Mouse (Mus musculus) cerebellum, adult 11 months (tissue): ENCODE results near the gene Neu2.
A peak's percentile ranks its signal among the peaks of the same experiment; 100 is the strongest.

Experiments
- DNase-seq: peaks from one replicate; pipeline ENCODE4 v3.0.0; 2022

Neu2 gene

GRCm38 (mm10) chr1:87541614-87542013 is 31.9 kb downstream of the Neu2 start:
- DNase-seq = peak; percentile 8

GRCm38 (mm10) chr1:87551008-87551407 is 41.3 kb downstream of the Neu2 start:
- DNase-seq = no peak

GRCm38 (mm10) chr1:87553586-87553985 is 43.9 kb downstream of the Neu2 start:
- DNase-seq = no peak

- no peak for DNase-seq
Measured at GRCm38 (mm10) chr1:87562967-87563366, 53.3 kb downstream of the Neu2 start.

- DNase-seq = no peak
Measured at GRCm38 (mm10) chr1:87565760-87566159, 56.1 kb downstream of the Neu2 start.

GRCm38 (mm10) chr1:87568398-87568797 is 58.7 kb downstream of the Neu2 start:
- no peak for DNase-seq

GRCm38 (mm10) chr1:87573261-87573660 is 63.6 kb downstream of the Neu2 start:
- no peak for DNase-seq

GRCm38 (mm10) chr1:87573800-87574215 is 64.1 kb downstream of the Neu2 start, which contains the start of gene Ngef:
Gene Ngef (minus strand): TSS chr1:87573870.
- DNase-seq = no peak

- DNase-seq = no peak
Measured at GRCm38 (mm10) chr1:87574353-87574752, 64.7 kb downstream of the Neu2 start.

GRCm38 (mm10) chr1:87574785-87575184 is 65.1 kb downstream of the Neu2 start:
- DNase-seq = peak; percentile 12

- no peak for DNase-seq
Measured at GRCm38 (mm10) chr1:87578965-87579364, 69.3 kb downstream of the Neu2 start.

- no peak for DNase-seq
Measured at GRCm38 (mm10) chr1:87580824-87581223, 71.1 kb downstream of the Neu2 start.

- no peak for DNase-seq
Measured at GRCm38 (mm10) chr1:87589162-87589561, 79.5 kb downstream of the Neu2 start.

GRCm38 (mm10) chr1:87589980-87590379 is 80.3 kb downstream of the Neu2 start:
- DNase-seq = no peak

GRCm38 (mm10) chr1:87594261-87594660 is 84.6 kb downstream of the Neu2 start:
- DNase-seq = peak; percentile 16

- DNase-seq = no peak
Measured at GRCm38 (mm10) chr1:87594671-87595070, 85.0 kb downstream of the Neu2 start.

GRCm38 (mm10) chr1:87600533-87600932 is 90.8 kb downstream of the Neu2 start:
- DNase-seq = no peak

GRCm38 (mm10) chr1:87601801-87602200 is 92.1 kb downstream of the Neu2 start:
- no peak for DNase-seq

GRCm38 (mm10) chr1:87603389-87603788 is 93.7 kb downstream of the Neu2 start:
- no peak for DNase-seq

- no peak for DNase-seq
Measured at GRCm38 (mm10) chr1:87605296-87605695, 95.6 kb downstream of the Neu2 start.

GRCm38 (mm10) chr1:87607385-87608091 is 97.8 kb downstream of the Neu2 start:
- DNase-seq = peak; percentile 51

- peak; percentile 50 for DNase-seq
Measured at GRCm38 (mm10) chr1:87608416-87609046, 98.8 kb downstream of the Neu2 start.

- no peak for DNase-seq
Measured at GRCm38 (mm10) chr1:87614576-87615295, 105.0 kb downstream of the Neu2 start.

GRCm38 (mm10) chr1:87620211-87620668 is 110.6 kb downstream of the Neu2 start, which contains the start of gene Inpp5d:
Gene Inpp5d (plus strand): TSS chr1:87620312.
- no peak for DNase-seq
